Mouse (Mus musculus): ENCODE measurements at regions not wholly inside any gene's neighbourhood (a gene's known extent, or its start where the extent isn't known, plus 50 kb on each side); places are given as distances from the start of the nearest gene placed in this dataset.
A peak's percentile ranks its signal among the peaks of the same experiment; 100 is the strongest.

GRCm38 (mm10) chr2:33977576-33978352 lies 90.0 kb upstream of the Mvb12b start:
- no peak for DNase-seq (ENCODE audit: low spot score)
- no peaks in the 10 kb centered on the region for H3K27me3 ChIP-seq (ENCODE audit: insufficient read depth, poor library complexity, severe bottlenecking)
- no peak overlapping the region for H3K4me3 ChIP-seq
- WGBS = 71% methylated on average over 20 of the region's 20 CpGs
- H3K27ac ChIP-seq = no peak overlapping the region
- H3K36me3 ChIP-seq = no peaks in the 10 kb centered on the region
- no peaks in the 10 kb centered on the region for H3K9me3 ChIP-seq
- H3K4me1 ChIP-seq (replicated peaks) = peaks cover 43% of the 10 kb centered on the region

GRCm38 (mm10) chr2:33977151-33977550 lies 89.4 kb upstream of the Mvb12b start:
- Histone ChIP-seq H3K9me3 (no peaks in the 10 kb centered on the region), H3K36me3 (no peaks in the 10 kb centered on the region), H3K4me3 (no peak overlapping the region), H3K4me1 (replicated peaks) (peaks cover 37% of the 10 kb centered on the region), H3K27me3 (ENCODE audit: insufficient read depth, poor library complexity, severe bottlenecking) (no peaks in the 10 kb centered on the region), H3K27ac (peak overlapping the region; percentile 12; the same call in 1 of the 2 replicates)
- WGBS = 92% methylated on average over 5 of the region's 5 CpGs
- DNase-seq (ENCODE audit: low spot score) = no peak

GRCm38 (mm10) chr2:33976183-33976582 lies 88.4 kb upstream of the Mvb12b start:
- H3K27me3 ChIP-seq (ENCODE audit: insufficient read depth, poor library complexity, severe bottlenecking) = no peaks in the 10 kb centered on the region
- H3K4me1 ChIP-seq (replicated peaks) = peaks cover 27% of the 10 kb centered on the region
- H3K27ac ChIP-seq = peak overlapping the region; percentile 84
- no peaks in the 10 kb centered on the region for H3K9me3 ChIP-seq
- no peaks in the 10 kb centered on the region for H3K36me3 ChIP-seq
- no peak for DNase-seq (ENCODE audit: low spot score)
- 88% methylated on average over 9 of the region's 9 CpGs for WGBS
- H3K4me3 ChIP-seq = no peak overlapping the region

- no peaks in the 10 kb centered on the region for H3K36me3 ChIP-seq
- peak overlapping the region; percentile 84 for H3K27ac ChIP-seq
- no peaks in the 10 kb centered on the region for H3K27me3 ChIP-seq (ENCODE audit: insufficient read depth, poor library complexity, severe bottlenecking)
- DNase-seq (ENCODE audit: low spot score) = no peak
- WGBS = 75% methylated on average over 14 of the region's 14 CpGs
- H3K4me1 ChIP-seq (replicated peaks) = peaks cover 27% of the 10 kb centered on the region
- no peaks in the 10 kb centered on the region for H3K9me3 ChIP-seq
- no peak overlapping the region for H3K4me3 ChIP-seq
These were observed 87.8 kb upstream of the Mvb12b start for GRCm38 (mm10) chr2:33975423-33976127.

DNA sequence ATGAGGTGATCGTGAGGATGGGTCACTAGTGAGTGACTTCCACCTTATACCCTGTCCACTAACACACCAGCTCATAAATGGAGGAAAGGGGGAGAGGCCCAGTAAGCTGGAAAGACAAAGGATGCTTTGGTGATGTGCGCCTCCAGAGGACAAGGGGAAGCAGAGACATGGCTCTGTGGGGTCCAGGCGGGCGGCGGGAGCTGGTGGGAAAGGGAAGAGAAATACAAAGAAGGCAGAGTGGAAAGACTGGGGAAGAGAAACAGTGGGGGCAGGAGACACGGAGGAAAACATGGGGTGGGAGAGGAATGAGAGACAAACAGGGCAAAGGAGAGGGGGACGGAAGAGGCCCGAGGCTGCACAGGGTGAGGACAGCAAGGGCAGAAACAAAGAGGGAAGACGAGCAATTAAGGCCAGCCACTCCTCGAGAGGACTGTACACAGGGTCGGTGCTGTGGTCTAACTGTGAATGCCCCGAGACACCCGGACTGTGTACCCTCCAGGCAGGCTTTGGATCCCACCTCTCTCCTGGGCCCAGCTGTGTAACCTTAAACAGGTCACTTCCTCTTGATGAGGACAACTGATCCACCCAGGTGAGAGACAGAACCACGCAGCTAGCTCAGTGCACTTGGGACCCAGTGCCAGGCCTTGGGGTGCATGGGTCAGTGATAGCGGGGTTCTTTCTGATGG lies 87.1 kb upstream of the Mvb12b start:
- Histone ChIP-seq H3K9me3 (no peaks in the 10 kb centered on the region), H3K27me3 (ENCODE audit: insufficient read depth, poor library complexity, severe bottlenecking) (no peaks in the 10 kb centered on the region), H3K4me1 (replicated peaks) (peaks cover 27% of the 10 kb centered on the region), H3K36me3 (no peaks in the 10 kb centered on the region), H3K4me3 (no peak overlapping the region), H3K27ac (peak overlapping the region; percentile 84)
- DNase-seq (ENCODE audit: low spot score) = no peak
- 65% methylated on average over 15 of the region's 15 CpGs for WGBS

DNA sequence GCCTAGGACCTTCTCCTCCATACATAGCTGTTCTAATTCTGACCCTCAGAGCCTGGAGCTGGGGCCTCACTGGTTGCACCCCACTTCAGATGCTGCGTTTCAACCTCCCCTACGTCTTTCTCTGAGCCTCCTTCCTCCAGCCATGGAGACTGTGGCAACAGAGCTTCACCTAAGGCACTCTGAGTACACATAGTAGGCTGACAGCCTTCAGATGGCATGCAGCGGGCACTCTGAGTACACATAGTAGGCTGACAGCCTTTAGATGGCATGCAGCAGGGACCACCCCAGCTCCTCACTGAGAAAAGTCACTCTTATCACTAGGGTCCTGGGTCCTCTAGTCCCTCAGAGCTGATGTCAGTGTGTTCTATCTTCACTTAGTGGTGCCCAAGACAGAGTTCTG lies 86.3 kb upstream of the Mvb12b start:
- Histone ChIP-seq H3K27me3 (ENCODE audit: insufficient read depth, poor library complexity, severe bottlenecking) (no peaks in the 10 kb centered on the region), H3K36me3 (no peaks in the 10 kb centered on the region), H3K27ac (peak overlapping the region; percentile 84), H3K4me3 (no peak overlapping the region), H3K9me3 (no peaks in the 10 kb centered on the region), H3K4me1 (replicated peaks) (peaks cover 27% of the 10 kb centered on the region)
- WGBS = 86% methylated on average over 3 of the region's 3 CpGs
- no peak for DNase-seq (ENCODE audit: low spot score)

- H3K4me3 ChIP-seq = no peak overlapping the region
- WGBS = 73% methylated on average over 4 of the region's 4 CpGs
These were observed 85.6 kb upstream of the Mvb12b start for GRCm38 (mm10) chr2:33973213-33973834.

DNA sequence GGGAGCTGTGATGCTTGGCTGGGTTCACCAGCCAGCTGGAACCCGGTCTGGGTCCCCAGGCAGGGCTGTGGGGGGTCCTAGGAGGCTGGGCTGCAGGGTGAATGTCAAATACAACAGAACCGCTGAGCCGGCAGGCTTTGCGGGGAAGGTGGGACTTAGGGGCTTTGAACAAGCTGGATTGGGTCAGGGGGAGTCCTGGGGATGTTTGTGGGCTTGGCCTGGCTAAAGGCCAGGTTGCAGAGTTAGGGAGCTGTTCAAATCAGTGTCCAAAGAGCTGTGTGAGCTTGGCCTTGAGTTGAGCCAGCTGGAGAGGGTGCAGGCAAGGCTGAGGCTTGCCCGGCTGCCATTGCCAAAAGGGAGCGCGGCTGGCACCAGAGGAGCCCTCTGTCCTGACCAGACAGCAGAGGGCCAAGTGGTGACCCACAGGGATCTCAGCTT lies 79.3 kb upstream of the Mvb12b start:
- H3K27ac ChIP-seq = peak overlapping the region; percentile 64; the same call in 1 of the 2 replicates

More at GRCm38 (mm10) chr2:33973213-33973834, 85.6 kb upstream of the Mvb12b start:
- Histone ChIP-seq H3K27me3 (ENCODE audit: insufficient read depth, poor library complexity, severe bottlenecking) (no peaks in the 10 kb centered on the region), H3K4me1 (replicated peaks) (peaks cover 27% of the 10 kb centered on the region), H3K27ac (peak overlapping the region; percentile 84), H3K36me3 (no peaks in the 10 kb centered on the region), H3K9me3 (no peaks in the 10 kb centered on the region)
- DNase-seq (ENCODE audit: low spot score) = peak; percentile 81

GRCm38 (mm10) chr2:33966389-33966983 lies 78.7 kb upstream of the Mvb12b start:
- H3K27ac ChIP-seq = peak overlapping the region; percentile 64
- DNase-seq (ENCODE audit: low spot score) = peak; percentile 34
- WGBS = 34% methylated on average over 35 of the region's 35 CpGs

More for the DNA sequence above, 79.3 kb upstream of the Mvb12b start:
- no peaks in the 10 kb centered on the region for H3K9me3 ChIP-seq
- DNase-seq (ENCODE audit: low spot score) = no peak
- H3K4me1 ChIP-seq (replicated peaks) = peaks cover 26% of the 10 kb centered on the region
- no peaks in the 10 kb centered on the region for H3K36me3 ChIP-seq
- WGBS = 41% methylated on average over 7 of the region's 7 CpGs
- H3K27me3 ChIP-seq (ENCODE audit: insufficient read depth, poor library complexity, severe bottlenecking) = peaks cover 36% of the 10 kb centered on the region
- no peak overlapping the region for H3K4me3 ChIP-seq

GRCm38 (mm10) chr2:33964096-33964495 lies 76.3 kb upstream of the Mvb12b start:
- Histone ChIP-seq H3K27me3 (ENCODE audit: insufficient read depth, poor library complexity, severe bottlenecking) (peaks cover 36% of the 10 kb centered on the region), H3K4me3 (no peak overlapping the region), H3K9me3 (no peaks in the 10 kb centered on the region), H3K36me3 (no peaks in the 10 kb centered on the region), H3K27ac (no peak overlapping the region), H3K4me1 (replicated peaks) (peaks cover 26% of the 10 kb centered on the region)
- DNase-seq (ENCODE audit: low spot score) = no peak
- WGBS = 86% methylated on average over 5 of the region's 5 CpGs

More at GRCm38 (mm10) chr2:33966389-33966983, 78.7 kb upstream of the Mvb12b start:
- H3K9me3 ChIP-seq = no peaks in the 10 kb centered on the region
- H3K4me3 ChIP-seq = peak overlapping the region; percentile 22; the same call in 1 of the 2 replicates
- no peaks in the 10 kb centered on the region for H3K36me3 ChIP-seq
- peaks cover 36% of the 10 kb centered on the region for H3K27me3 ChIP-seq (ENCODE audit: insufficient read depth, poor library complexity, severe bottlenecking)
- peaks cover 26% of the 10 kb centered on the region for H3K4me1 ChIP-seq (replicated peaks)

GRCm38 (mm10) chr2:33962355-33963037 lies 74.8 kb upstream of the Mvb12b start:
- Histone ChIP-seq H3K9me3 (no peaks in the 10 kb centered on the region), H3K4me3 (no peak overlapping the region), H3K36me3 (no peaks in the 10 kb centered on the region), H3K4me1 (replicated peaks) (peaks cover 26% of the 10 kb centered on the region), H3K27ac (no peak overlapping the region), H3K27me3 (ENCODE audit: insufficient read depth, poor library complexity, severe bottlenecking) (peaks cover 27% of the 10 kb centered on the region)
- WGBS = 87% methylated on average over 14 of the region's 14 CpGs
- no peak for DNase-seq (ENCODE audit: low spot score)

- Histone ChIP-seq H3K27me3 (ENCODE audit: insufficient read depth, poor library complexity, severe bottlenecking) (peaks cover 18% of the 10 kb centered on the region), H3K4me1 (replicated peaks) (peaks cover 17% of the 10 kb centered on the region), H3K36me3 (no peaks in the 10 kb centered on the region), H3K9me3 (0 out of 2 replicates have a peak, but pooled peaks cover 2% of the 10 kb centered on the region), H3K4me3 (no peak overlapping the region), H3K27ac (no peak overlapping the region)
- DNase-seq (ENCODE audit: low spot score) = no peak
- 66% methylated on average over 2 of the region's 2 CpGs for WGBS
These were observed 73.8 kb upstream of the Mvb12b start for GRCm38 (mm10) chr2:33961566-33961965.

Measured in hindbrain, embryonic 10.5 days (tissue).